Mouse (Mus musculus) A20 (cell line): ENCODE measurements around the gene Slc12a8.

ENCODE experiments used
- DNase-seq: peaks from one replicate; pipeline ENCODE4 v3.0.0-alpha.2; 2011; ENCODE audit warnings: low read depth, low spot score

Gene Slc12a8

GRCm38 (mm10) chr16:33537499-33538225 lies 20.5 kb downstream of the Slc12a8 start:
- no peak for DNase-seq

GRCm38 (mm10) chr16:33544346-33544745 lies 27.2 kb downstream of the Slc12a8 start:
- no peak for DNase-seq

DNA sequence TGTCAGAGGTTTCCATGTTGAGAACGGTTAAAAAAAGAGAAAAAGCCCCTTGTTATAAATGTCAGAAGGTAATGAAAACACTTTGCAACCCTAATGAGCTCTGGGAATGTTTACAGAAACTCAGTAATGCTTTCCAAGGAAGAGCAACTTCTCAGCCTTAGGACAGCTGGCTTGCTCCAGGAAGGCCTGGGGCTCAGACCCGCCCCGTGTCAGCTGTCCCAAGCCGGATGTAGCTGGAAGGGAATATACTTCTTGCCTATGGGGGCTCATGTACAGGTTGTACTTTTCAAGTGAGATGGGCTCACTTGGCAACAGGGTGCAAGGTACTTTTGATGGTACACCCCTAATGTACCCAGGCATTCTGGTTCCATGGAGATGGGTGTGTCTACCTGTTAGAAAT lies 28.4 kb downstream of the Slc12a8 start:
- DNase-seq: no peak

- DNase-seq: no peak
These were observed 36.7 kb downstream of the Slc12a8 start for GRCm38 (mm10) chr16:33553689-33554342.

DNA sequence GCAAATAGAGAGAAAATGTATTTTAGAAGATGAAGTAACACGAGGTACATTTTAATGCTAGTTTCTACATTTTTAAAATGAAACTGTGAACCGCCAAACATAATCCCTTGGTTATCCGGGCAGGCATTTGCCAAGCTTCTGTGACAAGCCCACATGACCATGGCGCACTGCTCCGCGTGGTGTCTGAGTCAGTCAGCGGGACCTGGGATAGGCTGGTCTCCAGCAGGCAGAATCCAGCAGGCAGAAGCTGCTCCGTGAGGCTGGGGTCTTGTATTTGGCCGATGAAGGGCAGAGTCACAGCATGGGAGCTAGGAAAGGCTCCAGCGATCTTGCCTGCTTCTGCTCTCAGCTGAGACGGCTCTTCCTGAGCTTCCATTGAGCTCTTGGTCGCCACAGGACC lies 41.0 kb downstream of the Slc12a8 start:
- no peak for DNase-seq

- DNase-seq: peak; percentile 67
These were observed 43.2 kb downstream of the Slc12a8 start for GRCm38 (mm10) chr16:33560281-33560680.

GRCm38 (mm10) chr16:33561308-33562009 lies 44.3 kb downstream of the Slc12a8 start:
- DNase-seq: no peak

DNA sequence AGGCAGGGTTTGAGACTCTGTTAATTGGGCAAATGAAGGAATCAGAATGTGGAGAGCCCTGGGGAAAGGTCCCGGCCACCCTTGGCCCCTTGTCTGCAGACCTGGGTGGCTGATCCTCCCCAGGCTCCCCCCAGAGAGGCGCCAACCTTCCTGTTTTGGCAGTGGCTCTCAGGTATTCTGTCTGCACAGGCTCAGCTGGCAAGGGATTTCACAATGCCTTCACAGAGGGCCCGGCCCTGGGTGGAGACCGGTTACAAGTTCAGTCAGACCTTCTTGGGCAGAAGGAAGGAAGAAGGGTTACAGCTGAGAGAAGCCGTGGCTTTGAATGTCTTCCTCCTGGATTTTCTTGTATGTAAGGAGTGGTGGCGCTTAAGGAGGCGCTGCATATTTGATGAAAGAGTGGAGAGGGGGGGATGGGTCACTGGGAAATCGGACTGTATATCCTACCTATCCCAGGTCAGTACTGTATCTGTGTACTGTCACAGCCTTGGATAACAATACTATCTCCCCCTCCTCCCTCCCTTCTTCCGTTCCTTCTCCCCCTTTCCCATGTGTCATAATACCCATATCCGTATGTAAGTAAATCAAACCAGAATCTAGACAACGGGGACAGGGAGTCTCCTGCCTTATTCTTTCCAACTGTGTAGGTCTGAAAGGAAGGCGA lies 45.9 kb downstream of the Slc12a8 start:
- DNase-seq: no peak

- DNase-seq: no peak
These were observed 46.4 kb downstream of the Slc12a8 start for GRCm38 (mm10) chr16:33563538-33564013.

DNA sequence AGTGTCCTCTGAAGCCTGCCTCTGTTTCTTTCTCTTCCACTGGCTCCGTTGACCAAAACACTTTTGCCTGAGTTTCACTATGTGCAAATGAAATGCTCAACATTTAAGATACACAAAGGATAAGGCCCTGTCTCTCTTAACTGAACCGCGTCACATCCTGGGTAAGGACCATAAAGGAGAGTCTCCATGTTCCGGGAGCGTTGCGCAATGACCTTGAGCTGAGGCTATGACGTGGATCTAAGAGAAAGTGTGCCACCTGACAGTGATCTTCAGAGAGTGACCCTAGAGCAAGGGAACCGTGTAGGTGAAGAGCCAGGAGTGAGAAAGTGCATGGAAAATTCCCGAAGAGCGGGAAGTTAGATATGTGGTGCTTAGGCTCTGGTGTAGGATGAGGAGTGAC lies 49.3 kb downstream of the Slc12a8 start:
- DNase-seq: no peak

GRCm38 (mm10) chr16:33567736-33568135 lies 50.6 kb downstream of the Slc12a8 start:
- DNase-seq: no peak

- no peak for DNase-seq
These were observed 51.3 kb downstream of the Slc12a8 start for GRCm38 (mm10) chr16:33568269-33569016.

GRCm38 (mm10) chr16:33572646-33573045 lies 55.5 kb downstream of the Slc12a8 start:
- no peak for DNase-seq

DNA sequence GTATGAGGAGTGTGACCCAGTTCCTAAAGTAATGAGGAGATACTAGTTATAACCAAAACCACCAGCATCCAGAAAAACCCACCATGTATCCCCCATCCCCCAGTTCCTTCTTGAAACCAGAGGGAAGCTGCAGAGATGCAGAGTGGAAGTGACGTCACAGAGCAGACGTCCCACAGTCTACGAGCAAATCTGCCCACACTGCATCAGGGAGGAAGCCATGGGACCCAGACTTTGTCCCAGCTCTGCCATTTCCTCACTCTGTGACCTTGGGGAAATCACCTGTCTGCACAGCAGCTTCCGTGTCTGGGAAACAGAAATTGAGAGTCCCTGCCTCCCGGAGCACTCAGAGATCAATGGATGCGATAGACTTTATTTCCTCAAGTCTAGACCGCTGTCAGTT lies 56.6 kb downstream of the Slc12a8 start:
- DNase-seq: no peak

DNA sequence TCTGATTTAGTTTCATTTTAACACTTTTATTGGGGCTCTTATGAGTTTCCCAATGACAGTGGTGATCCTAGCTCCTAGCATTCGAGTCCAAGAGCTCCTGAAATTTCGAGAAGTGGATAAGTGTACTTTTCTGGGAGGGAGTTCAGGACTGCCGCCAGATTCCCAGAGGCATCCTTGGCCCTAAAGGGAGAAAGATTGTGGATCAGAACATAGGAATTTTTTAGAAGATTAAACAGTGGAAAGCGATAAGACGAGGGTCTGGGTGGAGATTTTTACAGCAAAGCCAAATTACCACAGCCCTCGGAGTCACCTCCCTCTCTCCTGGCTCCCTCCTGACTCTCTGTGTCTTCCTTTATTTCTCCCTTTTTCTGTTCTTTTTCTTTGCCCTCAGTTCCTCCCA lies 58.6 kb downstream of the Slc12a8 start:
- DNase-seq: no peak

GRCm38 (mm10) chr16:33576271-33577189 lies 59.4 kb downstream of the Slc12a8 start:
- DNase-seq: no peak

GRCm38 (mm10) chr16:33578462-33578861 lies 61.3 kb downstream of the Slc12a8 start:
- DNase-seq: no peak

- no peak for DNase-seq
These were observed 63.2 kb downstream of the Slc12a8 start for GRCm38 (mm10) chr16:33580331-33580730.

DNA sequence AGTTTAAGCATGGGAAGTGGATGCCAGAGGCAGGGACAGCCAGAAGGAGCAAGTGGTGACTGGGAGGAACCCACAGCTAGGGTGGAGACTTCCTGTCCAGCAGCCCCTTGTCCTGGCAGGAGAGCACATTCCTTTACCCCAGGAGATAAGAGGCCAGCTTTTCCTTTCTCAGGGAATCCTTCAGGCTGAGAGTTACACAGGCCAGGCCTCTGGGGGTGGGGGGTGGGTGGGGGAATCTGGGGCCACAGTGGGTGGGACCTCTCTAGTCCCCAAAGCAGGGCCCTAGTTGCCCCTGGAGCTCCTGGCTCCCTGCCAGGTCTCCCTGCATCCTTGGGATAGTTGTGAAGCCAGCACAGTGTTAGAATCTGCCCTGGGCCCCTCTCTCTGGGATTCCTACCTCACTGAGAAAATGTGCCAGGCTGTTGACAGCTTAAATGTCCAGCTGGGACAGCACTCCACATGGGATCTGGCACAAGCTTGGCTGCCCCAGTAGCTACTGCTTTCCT lies 63.7 kb downstream of the Slc12a8 start:
- no peak for DNase-seq

- no peak for DNase-seq
These were observed 64.6 kb downstream of the Slc12a8 start for GRCm38 (mm10) chr16:33581661-33582099.
